Mouse (Mus musculus) sigmoid colon, adult 10 weeks (tissue): Measurements from ENCODE around the gene Cdr1. TPM values are rescaled to one million over a fixed set of nuclear protein-coding genes. Genes with fewer than 3 reads are reported as not detected.

Experiments
- polyA plus RNA-seq: library from polyadenylated mRNA; stranded (reverse); fragments of 350-450 nt; fragmentation: Illumina TruSeq; extraction: RNeasy Lipid Tissue Mini Kit (QIAGEN cat#74804); gene quantifications from one replicate; pipeline ENCODE4 v1.2.3, GENCODE M21; 2014; ENCODE audit warnings: low read depth, low replicate concordance

The Cdr1 gene
- not detected for polyA plus RNA-seq

DNA sequence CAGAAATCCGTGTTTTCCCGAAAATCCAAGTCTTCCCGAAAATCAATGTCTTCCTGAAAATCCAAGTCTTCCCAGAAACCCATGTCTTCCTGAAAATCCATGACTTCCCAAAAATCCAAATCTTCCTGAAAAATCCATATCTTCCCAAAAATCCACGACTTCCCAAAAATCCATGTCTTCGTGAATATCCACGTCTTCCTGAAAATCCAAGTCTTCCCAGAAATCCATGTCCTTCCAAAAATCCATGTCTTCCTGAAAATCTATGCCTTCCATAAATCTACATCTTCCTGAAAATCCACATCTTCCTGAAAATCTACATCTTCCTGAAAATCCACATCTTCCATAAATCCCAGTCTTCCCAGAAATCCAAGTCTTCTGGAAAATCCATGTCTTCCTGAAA is at the start of gene Cdr1:
TSS of gene Cdr1 (minus strand) at position 101 of the 400 bp plus-strand sequence.

